In the genomic region with DNA sequence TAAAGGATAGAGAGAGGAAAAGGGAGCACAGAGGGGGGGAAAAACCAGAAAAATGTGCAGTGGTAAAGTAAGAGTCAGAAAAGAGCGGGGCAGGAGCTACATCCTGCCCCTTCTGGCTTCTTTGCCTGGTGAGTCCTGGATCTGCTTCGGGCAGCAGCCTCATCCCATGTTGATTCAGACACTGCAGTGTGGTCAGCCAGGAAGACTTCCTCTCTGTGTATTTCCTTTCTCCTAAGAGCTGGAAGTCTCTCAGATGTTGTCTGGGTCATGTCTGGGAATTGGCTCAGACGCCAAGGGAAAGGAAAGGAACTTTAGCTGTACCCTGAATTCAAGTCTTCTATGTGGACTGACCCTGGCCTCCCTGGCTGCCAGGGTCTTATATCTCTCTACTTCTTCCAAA, we compare ENCODE assay signal across 18 mouse cellular contexts.
A peak's percentile ranks its signal among the peaks of the same experiment; 100 is the strongest.
DNase-seq lines count a peak whose midpoint lies in the region; ATAC-seq lines count a peak whose summit lies in the region.
"Had no signal": no experiment of that assay in that cellular context is flagged by ENCODE, and none has a peak within 500 bp of the region (broad histone marks: within the 10 kb centered on the region; RNA-seq: fewer than 3 reads in every experiment).

No protein-coding gene starts in this region.

- no peak overlapping the region for H3K4me2 ChIP-seq in heart, embryonic 11.5 days
- no peak overlapping the region for H3K4me2 ChIP-seq in heart, embryonic 14.5 days (ENCODE audit: low read length)
- no peak overlapping the region for H3K4me2 ChIP-seq in kidney, embryonic 16.5 days (replicated peaks; ENCODE audit: low read depth, low read length)
- H3K4me2 ChIP-seq: embryonic facial prominence, embryonic 13.5 days; forebrain, embryonic 12.5 days; hindbrain, embryonic 14.5 days; intestine, embryonic 15.5 days had no signal

- no peak for ATAC-seq in heart, embryonic 11.5 days (replicated peaks; ENCODE audit: insufficient number of reproducible peaks, low FRiP score, low TSS enrichment)
- ATAC-seq in heart, embryonic 14.5 days (ENCODE audit: insufficient number of reproducible peaks, insufficient read depth, low FRiP score, low read depth), result 0 out of 2 replicates have a peak, but pooled peaks have one; percentile 26
- no peak for ATAC-seq in kidney, embryonic 16.5 days (ENCODE audit: low FRiP score, low TSS enrichment)
- ATAC-seq: forebrain, embryonic 16.5 days; intestine, embryonic 15.5 days had no signal

- WGBS in heart, embryonic 11.5 days (ENCODE audit: insufficient replicate concordance), result 56% methylated on average over 3 of the region's 3 CpGs
- 58% methylated on average over 3 of the region's 3 CpGs for WGBS in heart, embryonic 14.5 days
- WGBS in kidney, embryonic 16.5 days, result 64% methylated on average over 3 of the region's 3 CpGs

- H3K27me3 ChIP-seq in heart, embryonic 11.5 days (ENCODE audit: control insufficient read depth, insufficient read depth, low read length), result no peaks in the 10 kb centered on the region
- no peaks in the 10 kb centered on the region for H3K27me3 ChIP-seq in heart, embryonic 14.5 days (ENCODE audit: control insufficient read depth, insufficient read depth, low read length)
- no peaks in the 10 kb centered on the region for H3K27me3 ChIP-seq in kidney, embryonic 16.5 days (ENCODE audit: insufficient read depth, low read length)
- H3K27me3 ChIP-seq: embryonic facial prominence, embryonic 13.5 days; forebrain, embryonic 12.5 days; intestine, embryonic 15.5 days had no signal

- DNase-seq in heart, adult 11 months, result peak; percentile 92
- no peak for DNase-seq in heart, postnatal 4 days
- DNase-seq in kidney, postnatal 14 days, result peak; percentile 19
- DNase-seq: adrenal gland, adult 2 months; adrenal gland, postnatal 25 days; cerebellum, adult 18-20 months; cerebellum, adult 9-11 months; cerebellum, postnatal 36 days; kidney, adult 9 months had no signal

- H3K9ac ChIP-seq in heart, embryonic 11.5 days (ENCODE audit: low read depth, low read length), result no peak overlapping the region
- no peak overlapping the region for H3K9ac ChIP-seq in heart, embryonic 14.5 days (ENCODE audit: low read length)
- H3K9ac ChIP-seq in kidney, embryonic 16.5 days (replicated peaks; ENCODE audit: low read length), result no peak overlapping the region
- H3K9ac ChIP-seq: embryonic facial prominence, embryonic 13.5 days; forebrain, embryonic 12.5 days; hindbrain, embryonic 14.5 days; intestine, embryonic 15.5 days had no signal

- H3K4me3 ChIP-seq in heart, embryonic 11.5 days (ENCODE audit: low read depth, low read length), result no peak overlapping the region
- no peak overlapping the region for H3K4me3 ChIP-seq in heart, embryonic 14.5 days (ENCODE audit: control insufficient read depth in 1 of 2, insufficient read depth in 1 of 2, low read depth in 1 of 2, low read length in 2 of 2)
- H3K4me3 ChIP-seq in kidney, embryonic 16.5 days (ENCODE audit: low read length), result no peak overlapping the region
- H3K4me3 ChIP-seq: embryonic facial prominence, embryonic 13.5 days; forebrain, embryonic 12.5 days; hindbrain, embryonic 10.5 days; intestine, embryonic 15.5 days had no signal

- H3K9me3 ChIP-seq in heart, embryonic 11.5 days (replicated peaks; ENCODE audit: control insufficient read depth, low read length), result no peaks in the 10 kb centered on the region
- no peaks in the 10 kb centered on the region for H3K9me3 ChIP-seq in heart, embryonic 14.5 days (ENCODE audit: control insufficient read depth, low read length)
- no peaks in the 10 kb centered on the region for H3K9me3 ChIP-seq in kidney, embryonic 16.5 days (ENCODE audit: low read length)
- H3K9me3 ChIP-seq: embryonic facial prominence, embryonic 13.5 days; forebrain, embryonic 12.5 days; hindbrain, embryonic 10.5 days; intestine, embryonic 15.5 days had no signal

- no peaks in the 10 kb centered on the region for H3K4me1 ChIP-seq in heart, embryonic 11.5 days (ENCODE audit: control insufficient read depth, insufficient read depth, low read length)
- H3K4me1 ChIP-seq in heart, embryonic 14.5 days (ENCODE audit: control insufficient read depth in 2 of 2, insufficient read depth in 2 of 2, low read length in 2 of 2), result peaks cover 4% of the 10 kb centered on the region in 2 experiments; a peak in 1 of 4 replicates
- H3K4me1 ChIP-seq in kidney, embryonic 16.5 days (ENCODE audit: insufficient read depth, low read length), result no peaks in the 10 kb centered on the region
- H3K4me1 ChIP-seq: forebrain, embryonic 12.5 days; hindbrain, embryonic 10.5 days; intestine, embryonic 15.5 days had no signal

- no peaks in the 10 kb centered on the region for H3K36me3 ChIP-seq in heart, embryonic 11.5 days (ENCODE audit: control insufficient read depth, insufficient read depth, low read length)
- H3K36me3 ChIP-seq in heart, embryonic 14.5 days (ENCODE audit: control insufficient read depth, insufficient read depth, low read length), result no peaks in the 10 kb centered on the region
- no peaks in the 10 kb centered on the region for H3K36me3 ChIP-seq in kidney, embryonic 16.5 days (ENCODE audit: insufficient read depth, low read length)
- H3K36me3 ChIP-seq: embryonic facial prominence, embryonic 13.5 days; forebrain, embryonic 12.5 days; hindbrain, embryonic 10.5 days; intestine, embryonic 15.5 days had no signal

- H3K27ac ChIP-seq in heart, embryonic 11.5 days (ENCODE audit: low read depth, low read length), result no peak overlapping the region
- H3K27ac ChIP-seq in heart, embryonic 14.5 days (replicated peaks in 1 of 2; ENCODE audit: control insufficient read depth in 1 of 2, insufficient read depth in 1 of 2, low read depth in 2 of 2, low read length in 2 of 2), result no peak overlapping the region
- no peak overlapping the region for H3K27ac ChIP-seq in kidney, embryonic 16.5 days (ENCODE audit: low read length)
- H3K27ac ChIP-seq: embryonic facial prominence, embryonic 13.5 days; forebrain, embryonic 12.5 days; hindbrain, embryonic 10.5 days; hindbrain, embryonic 14.5 days; intestine, embryonic 15.5 days had no signal
